In the genomic region with DNA sequence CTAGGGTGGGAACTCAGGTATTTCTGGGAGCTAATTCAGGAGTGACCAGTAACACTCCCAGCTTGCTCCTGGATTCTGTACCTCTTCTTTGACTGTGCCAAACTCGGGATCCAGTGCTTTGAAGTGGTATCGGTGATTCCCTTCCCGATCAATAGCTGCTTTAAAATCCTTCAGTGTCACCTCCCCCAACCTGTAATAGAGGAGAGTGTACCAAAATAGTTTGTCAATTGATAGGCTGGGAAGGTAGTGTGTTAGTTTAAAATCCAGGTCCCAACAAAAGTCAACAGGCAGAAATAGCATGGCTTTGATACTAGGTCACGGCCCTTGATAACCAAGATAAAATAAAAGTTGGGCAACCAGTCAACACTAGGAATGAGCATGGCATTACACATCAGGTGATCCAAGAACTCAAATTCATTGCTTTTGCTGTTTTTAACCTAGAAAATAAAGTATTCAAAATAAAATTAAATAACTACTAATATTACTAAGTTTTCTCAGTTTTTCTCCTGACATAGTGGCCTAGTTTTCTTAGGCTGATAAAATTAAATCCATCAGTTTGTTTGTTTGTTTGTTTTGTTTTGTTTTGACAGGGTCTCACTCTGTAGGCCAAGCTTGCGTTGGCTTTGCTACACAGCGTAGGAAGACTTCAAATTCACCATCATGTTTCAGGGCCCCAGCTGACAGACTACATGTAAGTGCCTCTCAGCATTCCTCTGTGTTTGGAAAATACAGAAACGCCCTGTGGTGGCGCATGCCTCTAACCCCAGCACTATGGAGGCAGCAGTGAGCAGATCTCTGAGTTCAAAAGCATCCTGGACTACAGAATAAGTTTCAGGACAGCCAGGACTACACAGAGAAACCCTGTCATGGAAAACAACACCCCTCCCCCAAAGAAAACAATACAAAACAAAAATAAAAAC, we compare ENCODE assay signal across 18 mouse cellular contexts. TPM values are rescaled to one million over a fixed set of nuclear protein-coding genes. Genes with fewer than 3 reads are reported as not detected.
DNase-seq lines count a peak whose midpoint lies in the region; ATAC-seq and TF ChIP-seq lines count a peak whose summit lies in the region.
"Had no signal": no experiment of that assay in that cellular context is flagged by ENCODE, and none has a peak within 500 bp of the region (broad histone marks: within the 10 kb centered on the region; RNA-seq: fewer than 3 reads in every experiment).

No protein-coding gene starts in this region.

- peak; percentile 45; the same call in 1 of the 2 replicates for ATAC-seq in heart, embryonic 16.5 days (replicated peaks; ENCODE audit: extremely low read depth, insufficient read depth, low FRiP score)
- ATAC-seq in liver, embryonic 12.5 days: no peak
- 0 out of 2 replicates have a peak, but pooled peaks have one; percentile 27 for ATAC-seq in liver, embryonic 13.5 days (ENCODE audit: low read depth)
- peak; percentile 67 for ATAC-seq in liver, postnatal 0 days
- ATAC-seq in granulocyte monocyte progenitor cell, adult 5-6 weeks (replicated peaks; ENCODE audit: poor library complexity, severe bottlenecking): no peak
- ATAC-seq: forebrain, embryonic 13.5 days; forebrain, postnatal 0 days; intestine, embryonic 15.5 days had no signal

- no peak overlapping the region for H3K4me3 ChIP-seq in heart, embryonic 16.5 days (ENCODE audit: low read length)
- no peak overlapping the region for H3K4me3 ChIP-seq in liver, embryonic 12.5 days
- H3K4me3 ChIP-seq in liver, embryonic 13.5 days (replicated peaks): no peak overlapping the region
- no peak overlapping the region for H3K4me3 ChIP-seq in liver, postnatal 0 days (ENCODE audit: low read depth, low read length)
- H3K4me3 ChIP-seq: embryonic facial prominence, embryonic 10.5 days; forebrain, embryonic 13.5 days; heart, embryonic 10.5 days; hindbrain, embryonic 13.5 days; intestine, embryonic 15.5 days had no signal

- no peak for DNase-seq in heart, postnatal 4 days
- DNase-seq in liver: no peak
- DNase-seq in liver, embryonic 13.5 days: no peak
- no peak for DNase-seq in liver, postnatal 0 days
- DNase-seq: adrenal gland, adult 2 months; adrenal gland, postnatal 25 days; cerebellum, adult 18-20 months; cerebellum, adult 9-11 months; forebrain, postnatal 0 days; heart, postnatal 10 days had no signal

- TF ChIP-seq CTCF in liver, postnatal 0 days (IDR thresholded peaks at IDR 0.05; ENCODE audit: low read depth): no peak

- peaks cover 5% of the 10 kb centered on the region; the same call in 1 of the 2 replicates for H3K36me3 ChIP-seq in heart, embryonic 16.5 days (ENCODE audit: control insufficient read depth, insufficient read depth)
- H3K36me3 ChIP-seq in liver, embryonic 12.5 days: no peaks in the 10 kb centered on the region
- H3K36me3 ChIP-seq in liver, embryonic 13.5 days: no peaks in the 10 kb centered on the region
- H3K36me3 ChIP-seq in liver, postnatal 0 days (replicated peaks; ENCODE audit: insufficient read depth, low read length): no peaks in the 10 kb centered on the region
- H3K36me3 ChIP-seq: intestine, embryonic 15.5 days had no signal

- no peak overlapping the region for H3K27ac ChIP-seq in heart, embryonic 16.5 days (ENCODE audit: low read length)
- 0 out of 2 replicates have a peak overlapping the region, but pooled peaks have one; percentile 1 for H3K27ac ChIP-seq in liver, embryonic 12.5 days
- no peak overlapping the region for H3K27ac ChIP-seq in liver, embryonic 13.5 days
- H3K27ac ChIP-seq in liver, postnatal 0 days (ENCODE audit: low read depth): peak overlapping the region; percentile 12; the same call in 1 of the 2 replicates
- H3K27ac ChIP-seq: embryonic facial prominence, embryonic 10.5 days; forebrain, embryonic 13.5 days; heart, embryonic 10.5 days; hindbrain, embryonic 13.5 days; intestine, embryonic 15.5 days had no signal

- H3K27me3 ChIP-seq in heart, embryonic 16.5 days (ENCODE audit: control insufficient read depth, insufficient read depth, low read length): no peaks in the 10 kb centered on the region
- no peaks in the 10 kb centered on the region; the same call in 1 of the 2 replicates for H3K27me3 ChIP-seq in liver, embryonic 12.5 days (replicated peaks)
- H3K27me3 ChIP-seq in liver, embryonic 13.5 days: no peaks in the 10 kb centered on the region
- no peaks in the 10 kb centered on the region for H3K27me3 ChIP-seq in liver, postnatal 0 days (ENCODE audit: insufficient read depth, low read length)
- H3K27me3 ChIP-seq: forebrain, embryonic 13.5 days; hindbrain, embryonic 13.5 days; intestine, embryonic 15.5 days had no signal

- no peaks in the 10 kb centered on the region for H3K9me3 ChIP-seq in heart, embryonic 16.5 days (replicated peaks; ENCODE audit: control insufficient read depth, low read length)
- no peaks in the 10 kb centered on the region for H3K9me3 ChIP-seq in liver, embryonic 12.5 days (replicated peaks)
- no peaks in the 10 kb centered on the region for H3K9me3 ChIP-seq in liver, embryonic 13.5 days (replicated peaks)
- no peaks in the 10 kb centered on the region for H3K9me3 ChIP-seq in liver, postnatal 0 days (ENCODE audit: low read length)
- H3K9me3 ChIP-seq: embryonic facial prominence, embryonic 10.5 days; forebrain, embryonic 13.5 days; heart, embryonic 10.5 days; hindbrain, embryonic 13.5 days; intestine, embryonic 15.5 days had no signal

- no peak overlapping the region for H3K4me2 ChIP-seq in heart, embryonic 16.5 days (ENCODE audit: low read depth, low read length)
- H3K4me2 ChIP-seq in liver, embryonic 12.5 days: no peak overlapping the region
- H3K4me2 ChIP-seq in liver, embryonic 13.5 days: no peak overlapping the region
- H3K4me2 ChIP-seq in liver, postnatal 0 days (ENCODE audit: low read depth, low read length): no peak overlapping the region
- H3K4me2 ChIP-seq: forebrain, embryonic 13.5 days; hindbrain, embryonic 13.5 days; intestine, embryonic 15.5 days had no signal

- no peak for TF ChIP-seq EP300 in liver, postnatal 0 days (IDR thresholded peaks at IDR 0.05; ENCODE audit: low read depth)

- WGBS in heart, embryonic 16.5 days: 61% methylated on average over 8 of the region's 8 CpGs
- 65% methylated on average over 8 of the region's 8 CpGs for WGBS in liver, embryonic 12.5 days (ENCODE audit: insufficient replicate concordance)
- 63% methylated on average over 8 of the region's 8 CpGs for WGBS in liver, embryonic 13.5 days (ENCODE audit: insufficient replicate concordance)
- WGBS in liver, postnatal 0 days (ENCODE audit: insufficient replicate concordance): 61% methylated on average over 8 of the region's 8 CpGs

- H3K4me1 ChIP-seq in heart, embryonic 16.5 days (ENCODE audit: control insufficient read depth, insufficient read depth, low read length): no peaks in the 10 kb centered on the region
- H3K4me1 ChIP-seq in liver, embryonic 12.5 days: peaks cover 14% of the 10 kb centered on the region
- peaks cover 16% of the 10 kb centered on the region for H3K4me1 ChIP-seq in liver, embryonic 13.5 days (replicated peaks)
- 0 out of 2 replicates have a peak, but pooled peaks cover 3% of the 10 kb centered on the region for H3K4me1 ChIP-seq in liver, postnatal 0 days (ENCODE audit: insufficient read depth)
- H3K4me1 ChIP-seq: embryonic facial prominence, embryonic 10.5 days; forebrain, embryonic 13.5 days; heart, embryonic 10.5 days; hindbrain, embryonic 13.5 days; intestine, embryonic 15.5 days had no signal

- H3K9ac ChIP-seq in heart, embryonic 16.5 days (ENCODE audit: low read length): no peak overlapping the region
- no peak overlapping the region for H3K9ac ChIP-seq in liver, embryonic 12.5 days
- H3K9ac ChIP-seq in liver, embryonic 13.5 days: no peak overlapping the region
- no peak overlapping the region for H3K9ac ChIP-seq in liver, postnatal 0 days (replicated peaks)
- H3K9ac ChIP-seq: forebrain, embryonic 13.5 days; forebrain, postnatal 0 days; hindbrain, embryonic 13.5 days; intestine, embryonic 15.5 days had no signal

RNA-seq across cellular contexts. Expression of a gene that starts 8.3 kb away (rescaled TPM):
- 147 and 156 TPM in 2 replicates for polyA plus RNA-seq in heart, embryonic 16.5 days (2015; fragmentation: Nextera tagmentation; extraction: Ambion mirVana)
- total RNA-seq in heart, postnatal 4 days (2021): 100 to 1,000 TPM; 278 to 283 TPM
- polyA plus RNA-seq in liver, embryonic 12.5 days (2016; fragmentation: Nextera tagmentation; extraction: Ambion mirVana): 47.2 and 47.9 TPM in 2 replicates
- polyA plus RNA-seq in liver, embryonic 13.5 days (2015; fragmentation: Nextera tagmentation; extraction: Ambion mirVana): 33.7 and 45.2 TPM in 2 replicates
- 25.5 and 26.1 TPM in 2 replicates for polyA plus RNA-seq in liver, postnatal 0 days (2015; fragmentation: Nextera tagmentation; extraction: Ambion mirVana)
- 33.9 and 61.3 TPM in 2 replicates for total RNA-seq in granulocyte monocyte progenitor cell, adult 5-6 weeks (2014; fragmentation: Nextera tagmentation)
- total RNA-seq in granulocyte monocyte progenitor cell, adult 5-6 weeks (2017): 30.4 and 48.5 TPM in 2 replicates

RNA-seq across cellular contexts. Expression of a gene that starts 50.6 kb away (rescaled TPM):
- polyA plus RNA-seq in heart, embryonic 16.5 days (2015; fragmentation: Nextera tagmentation; extraction: Ambion mirVana): 12.1 and 13.0 TPM in 2 replicates
- 10 to 100 TPM; 19.0 to 20.3 TPM for total RNA-seq in heart, postnatal 4 days (2021)
- 12.5 and 13.1 TPM in 2 replicates for polyA plus RNA-seq in liver, embryonic 12.5 days (2016; fragmentation: Nextera tagmentation; extraction: Ambion mirVana)
- polyA plus RNA-seq in liver, embryonic 13.5 days (2015; fragmentation: Nextera tagmentation; extraction: Ambion mirVana): 10.4 and 11.6 TPM in 2 replicates
- polyA plus RNA-seq in liver, postnatal 0 days (2015; fragmentation: Nextera tagmentation; extraction: Ambion mirVana): 8.3 and 9.2 TPM in 2 replicates
- 26.3 and 29.6 TPM in 2 replicates for total RNA-seq in granulocyte monocyte progenitor cell, adult 5-6 weeks (2014; fragmentation: Nextera tagmentation)
- total RNA-seq in granulocyte monocyte progenitor cell, adult 5-6 weeks (2017): 36.4 and 43.9 TPM in 2 replicates

RNA-seq across cellular contexts. Expression of a gene that starts 50.7 kb away (rescaled TPM):
- polyA plus RNA-seq in heart, embryonic 16.5 days (2015; fragmentation: Nextera tagmentation; extraction: Ambion mirVana): 1.9 and 3.1 TPM in 2 replicates
- total RNA-seq in heart, postnatal 4 days (2021): under 1 TPM; 0.59 to 0.69 TPM
- 1.9 and 2.4 TPM in 2 replicates for polyA plus RNA-seq in liver, embryonic 12.5 days (2016; fragmentation: Nextera tagmentation; extraction: Ambion mirVana)
- polyA plus RNA-seq in liver, embryonic 13.5 days (2015; fragmentation: Nextera tagmentation; extraction: Ambion mirVana): 1.8 and 2.1 TPM in 2 replicates
- 0.51 and 0.73 TPM in 2 replicates for polyA plus RNA-seq in liver, postnatal 0 days (2015; fragmentation: Nextera tagmentation; extraction: Ambion mirVana)
- 0.41 and 1.5 TPM in 2 replicates for total RNA-seq in granulocyte monocyte progenitor cell, adult 5-6 weeks (2014; fragmentation: Nextera tagmentation)
- 0.41 and 7.5 TPM in 2 replicates for total RNA-seq in granulocyte monocyte progenitor cell, adult 5-6 weeks (2017)

Comparison
In these comparisons a context has a peak if more than half of its experiments do, and no peak if none do; other contexts are left out.
1. ATAC-seq: peak in heart, embryonic 16.5 days (single experiment), liver, embryonic 13.5 days (single experiment) and liver, postnatal 0 days (single experiment); none in liver, embryonic 12.5 days (single experiment) and granulocyte monocyte progenitor cell, adult 5-6 weeks (single experiment).
2. H3K27ac ChIP-seq: peak in liver, embryonic 12.5 days (single experiment) and liver, postnatal 0 days (single experiment); none in heart, embryonic 16.5 days (single experiment) and liver, embryonic 13.5 days (single experiment).